Mouse (Mus musculus) cerebellum, adult 2 months (tissue): ENCODE results near the gene Fam71f1. TPM values are rescaled to one million over a fixed set of nuclear protein-coding genes. Genes with fewer than 3 reads are reported as not detected.
A peak's percentile ranks its signal among the peaks of the same experiment; 100 is the strongest.

Experiments used
- DNase-seq, 2 experiments: peaks; one replicate each; pipeline ENCODE4 v3.0.0; 2021
- H3K27ac ChIP-seq: fragments of 200-500 bp; 2 replicates; pipeline ENCODE4 v1.5.1; 2012; ENCODE audit warnings: low read length, control low read depth, inconsistent platforms; ENCODE audit not compliant: insufficient read depth
- H3K27me3 ChIP-seq: fragments of 200-500 bp; 2 replicates; pipeline ENCODE4 v1.6.1; 2012; ENCODE audit warnings: inconsistent platforms, mild to moderate bottlenecking, low read length, moderate library complexity; ENCODE audit not compliant: control insufficient read depth, insufficient read depth
- H3K4me1 ChIP-seq: fragments of 200-500 bp; 2 replicates; pipeline ENCODE4 v1.6.1; 2011; ENCODE audit warnings: low read length; ENCODE audit not compliant: control insufficient read depth, insufficient read depth
- H3K4me3 ChIP-seq: fragments of 200-500 bp; replicated peaks from 2 replicates; pipeline ENCODE3; 2011; ENCODE audit warnings: mild to moderate bottlenecking, low read depth, low read length, control low read depth; ENCODE audit not compliant: insufficient read depth
- CTCF ChIP-seq: fragments of 200-500 bp; IDR thresholded peaks from 2 replicates; pipeline ENCODE4 v1.5.1; 2011; ENCODE audit warnings: low read depth, mild to moderate bottlenecking, control low read depth, low read length, moderate library complexity, borderline replicate concordance; ENCODE audit not compliant: insufficient read depth
- POLR2A ChIP-seq: fragments of 200-500 bp; IDR thresholded peaks from 2 replicates; pipeline ENCODE4 v1.6.1; 2011; ENCODE audit warnings: low read length, control low read depth, borderline replicate concordance; ENCODE audit not compliant: insufficient read depth
- WGBS: fragments of 180-500 bp; shearing (Covaris S2); methylation state at CpG from one replicate; pipeline ENCODE4 v1.1.7; 2018; 5-methylcytosine and 5-hydroxymethylcytosine counted together
- polyA plus RNA-seq: library from polyadenylated mRNA; depleted of rRNA; stranded (reverse); fragments of >200 nt; gene quantifications from 2 replicates; pipeline ENCODE4 v1.2.3, GENCODE M21; 2012

The Fam71f1 gene
- polyA plus RNA-seq, 1 experiment = not detected

DNA sequence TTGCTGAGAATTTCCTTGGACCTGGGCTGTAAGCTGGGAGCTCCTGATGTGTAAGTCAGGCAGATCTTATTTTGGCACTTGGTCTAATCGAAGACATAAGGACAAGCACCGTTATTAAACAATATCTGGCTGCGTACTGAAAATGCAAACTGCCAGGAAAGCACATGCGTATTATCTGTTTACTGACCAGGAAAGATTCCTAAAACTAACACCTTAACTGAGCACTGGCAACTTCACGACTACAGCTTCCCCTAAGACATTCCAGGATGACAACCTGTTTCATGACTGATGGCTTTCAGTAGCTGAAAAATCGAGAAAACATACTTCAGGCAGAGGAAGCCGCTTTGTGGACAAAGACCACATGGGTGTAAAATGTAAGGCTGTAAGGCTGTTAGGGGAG lies 28.2 kb downstream of the Fam71f1 start:
- peak overlapping the region; percentile 80 for H3K4me3 ChIP-seq
- 14% methylated on average over 7 of the region's 7 CpGs for WGBS
- H3K27ac ChIP-seq = peak overlapping the region; percentile 67
- no peaks in the 10 kb centered on the region for H3K27me3 ChIP-seq
- no peaks in the 10 kb centered on the region; the same call in 1 of the 2 replicates for H3K4me1 ChIP-seq
- TF ChIP-seq POLR2A (no peak), CTCF (no peak)
- DNase-seq = no peak

DNA sequence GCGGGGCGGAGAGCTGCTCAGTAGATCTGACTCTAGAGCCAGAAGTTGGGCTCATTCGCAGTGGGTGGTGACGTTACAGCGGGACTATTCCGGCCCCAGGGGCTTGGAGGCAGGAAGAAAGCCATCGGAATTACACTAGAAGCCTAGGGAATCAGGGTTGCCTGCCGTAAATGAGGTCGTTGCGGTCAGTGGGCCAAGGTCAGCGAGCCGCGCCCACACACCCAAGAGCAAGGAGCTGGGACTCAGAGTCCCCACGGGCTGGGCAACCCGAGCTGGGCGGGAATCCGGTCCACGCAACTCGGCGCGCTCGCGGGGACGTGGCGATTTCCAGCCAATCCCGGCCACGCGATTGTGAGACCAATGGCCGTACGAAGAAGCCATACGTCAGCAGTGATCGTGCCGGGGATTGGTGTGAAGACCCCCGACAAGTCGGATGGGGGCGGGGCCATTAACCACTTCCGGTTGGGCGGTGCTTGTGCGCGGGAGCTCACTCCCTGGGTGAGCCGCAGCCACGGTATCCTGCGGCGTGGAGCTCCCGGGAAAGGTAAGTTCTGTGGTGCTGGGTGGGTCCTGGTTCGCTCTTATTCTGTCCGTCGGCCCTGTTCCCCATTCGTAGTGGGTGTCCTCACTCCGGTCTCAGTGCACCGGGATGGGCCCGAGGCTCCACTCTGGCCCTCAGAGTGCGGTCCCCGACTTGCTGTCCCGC lies 28.9 kb downstream of the Fam71f1 start, which contains the start of gene Calu:
TSS of gene Calu (plus strand) at position 405 of the 706 bp plus-strand sequence.
- H3K4me3 ChIP-seq = peak within 1 kb of the TSS; percentile 85
- under 1% methylated on average over 55 of the region's 55 CpGs for WGBS

DNA sequence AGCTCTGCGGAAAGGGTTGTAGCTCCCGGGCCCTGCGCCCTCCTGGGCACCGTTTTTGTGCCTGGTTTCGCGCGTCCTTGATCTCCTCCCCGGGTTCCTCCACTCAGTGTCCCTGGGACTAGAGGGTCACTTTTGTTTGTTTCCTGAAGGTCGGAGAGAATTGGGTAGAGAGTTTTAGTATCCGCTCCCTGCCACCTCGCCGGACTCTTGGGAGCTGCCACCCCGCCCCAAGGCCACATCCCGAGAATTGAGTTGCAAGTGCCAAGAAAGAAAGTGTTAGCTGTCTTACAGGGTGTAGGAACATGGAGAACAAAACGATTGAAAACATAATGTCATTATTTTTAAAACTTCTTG lies 29.4 kb downstream of the Fam71f1 start:
- peak overlapping the region; percentile 85 for H3K4me3 ChIP-seq
- H3K27ac ChIP-seq = peak overlapping the region; percentile 49
- no peak for TF ChIP-seq POLR2A
- no peaks in the 10 kb centered on the region; the same call in none of the 2 replicates for H3K4me1 ChIP-seq
- H3K27me3 ChIP-seq = no peaks in the 10 kb centered on the region
- 1% methylated on average over 15 of the region's 15 CpGs for WGBS
- DNase-seq = no peak

More for the DNA sequence above, 28.9 kb downstream of the Fam71f1 start, which contains the start of gene Calu:
- H3K4me1 ChIP-seq = no peaks in the 10 kb centered on the region; the same call in none of the 2 replicates
- peak within 1 kb of the TSS; percentile 67 for H3K27ac ChIP-seq
- H3K27me3 ChIP-seq = no peaks in the 10 kb centered on the region
- peak; percentile 99 for DNase-seq
- TF ChIP-seq CTCF = no peak
- TF ChIP-seq POLR2A = peak; percentile 93

- Histone ChIP-seq H3K27ac (no peak overlapping the region), H3K4me3 (no peak overlapping the region), H3K27me3 (no peaks in the 10 kb centered on the region), H3K4me1 (no peaks in the 10 kb centered on the region; the same call in none of the 2 replicates)
- DNase-seq = no peak
- TF ChIP-seq CTCF (no peak), POLR2A (no peak)
Measured at GRCm38 (mm10) chr6:29351613-29352012, 32.7 kb downstream of the Fam71f1 start.

DNA sequence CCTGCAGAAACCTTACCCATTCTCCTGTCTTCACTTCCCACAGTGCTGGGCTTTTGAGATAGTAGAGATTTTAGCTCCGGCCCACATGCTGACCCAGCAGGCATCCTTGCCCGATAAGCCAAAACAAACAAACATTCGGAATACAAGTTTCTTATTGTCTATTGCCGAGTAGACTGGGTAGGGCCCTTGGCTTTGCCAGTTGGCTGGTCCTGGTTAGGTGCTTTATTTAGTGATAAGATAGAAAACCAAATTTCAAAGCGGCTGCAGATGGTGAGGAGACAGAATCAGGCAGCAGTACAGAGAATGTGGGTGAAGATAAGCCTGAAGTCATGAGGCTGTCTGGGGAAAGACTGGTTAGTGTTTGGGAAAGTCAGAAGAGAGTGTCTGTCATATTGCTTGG lies 33.9 kb downstream of the Fam71f1 start:
- H3K4me3 ChIP-seq = no peak overlapping the region
- TF ChIP-seq CTCF = no peak
- no peak for TF ChIP-seq POLR2A
- no peak overlapping the region for H3K27ac ChIP-seq
- no peaks in the 10 kb centered on the region for H3K27me3 ChIP-seq
- WGBS = 14% methylated on average over 5 of the region's 5 CpGs
- no peaks in the 10 kb centered on the region; the same call in 1 of the 2 replicates for H3K4me1 ChIP-seq
- DNase-seq = no peak

DNA sequence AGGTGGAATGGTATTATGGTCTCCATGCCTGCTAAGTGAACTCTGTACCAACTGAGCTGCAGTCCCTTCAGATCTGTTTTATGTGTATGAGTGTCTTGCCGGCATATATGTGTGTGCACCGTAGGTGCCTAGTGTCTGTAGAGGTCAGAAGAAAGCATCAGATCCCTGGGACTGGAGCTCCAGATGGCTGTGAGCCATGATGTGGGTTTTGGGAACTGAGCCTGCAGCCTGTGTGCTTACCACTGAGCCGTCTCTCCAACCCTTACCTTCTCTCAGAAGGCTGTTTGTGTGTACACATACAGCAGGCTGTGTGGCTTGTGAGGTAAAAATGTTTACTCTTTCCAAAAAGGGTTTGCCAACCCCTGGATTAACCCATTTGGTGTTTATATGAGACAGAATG lies 40.4 kb downstream of the Fam71f1 start:
- no peak for TF ChIP-seq CTCF
- TF ChIP-seq POLR2A = no peak
- WGBS = 17% methylated on average over 3 of the region's 3 CpGs
- H3K4me1 ChIP-seq = peaks cover 3% of the 10 kb centered on the region; the same call in 1 of the 2 replicates

DNA sequence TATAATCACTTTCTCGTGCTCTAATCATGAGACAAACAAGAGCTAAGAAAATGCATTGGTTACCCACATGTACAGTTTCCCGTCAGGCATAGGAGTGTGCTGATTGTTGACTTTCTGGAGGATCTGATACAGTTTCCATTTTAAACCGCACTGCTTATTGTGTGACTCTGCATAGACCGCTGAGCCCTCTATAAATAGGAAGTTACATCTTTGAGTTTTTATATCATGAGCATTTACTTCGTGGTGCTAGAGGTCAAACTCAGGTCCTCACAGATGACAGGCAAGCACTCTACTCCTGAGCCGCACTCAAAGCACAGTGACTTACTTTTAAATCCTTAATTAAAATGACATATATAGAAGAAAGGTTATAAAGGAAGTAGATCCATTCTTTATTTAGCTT lies 41.3 kb downstream of the Fam71f1 start:
- H3K4me3 ChIP-seq = no peak overlapping the region
- 89% methylated on average over 6 of the region's 6 CpGs for WGBS
- no peak for TF ChIP-seq CTCF
- TF ChIP-seq POLR2A = no peak
- peaks cover 3% of the 10 kb centered on the region; the same call in 1 of the 2 replicates for H3K4me1 ChIP-seq
- H3K27ac ChIP-seq = no peak overlapping the region
- no peaks in the 10 kb centered on the region for H3K27me3 ChIP-seq
- no peak for DNase-seq

More for the DNA sequence above, 40.4 kb downstream of the Fam71f1 start:
- peak; percentile 26 to 42 for DNase-seq
- Histone ChIP-seq H3K27ac (no peak overlapping the region), H3K27me3 (no peaks in the 10 kb centered on the region), H3K4me3 (no peak overlapping the region)
